Mouse (Mus musculus) frontal cortex, postnatal 36 days (tissue): ENCODE data around the gene Ugt3a1.
"Not testable (repeated sequence)": the region's sequence is repeated elsewhere in the genome, so short reads cannot be mapped to it uniquely, and the experiment has no call there.

Experiments used
- DNase-seq, 2 experiments: peaks; one replicate each; pipeline ENCODE4 v3.0.0; 2022; ENCODE audit warnings: low spot score in 2 of 2

Gene Ugt3a1

DNA sequence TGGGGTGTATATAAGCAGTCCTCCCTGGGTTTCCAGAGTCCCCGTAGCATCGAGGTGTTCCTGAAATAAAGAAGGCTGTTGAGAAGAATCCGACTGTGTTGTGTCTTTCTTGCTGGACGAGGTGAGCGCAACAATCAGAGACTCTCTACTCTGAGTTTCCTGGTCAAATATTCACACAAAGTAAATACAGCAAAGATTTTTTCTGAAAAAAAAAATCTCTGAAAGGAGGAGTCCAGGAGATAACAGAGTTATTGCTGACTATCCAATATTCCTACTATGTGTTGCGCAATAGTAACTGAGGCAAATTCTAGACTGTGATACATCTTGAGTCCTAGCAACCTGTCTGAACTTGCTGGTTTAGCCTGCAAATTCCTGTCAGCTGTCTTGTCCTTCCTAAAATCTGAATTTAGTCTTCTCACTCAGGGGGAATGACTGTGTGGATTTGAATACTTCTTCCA lies at the start of gene Ugt3a1:
Ugt3a1 (plus strand) TSS at position 51 of the 458 bp plus-strand sequence.
- DNase-seq = no peak

DNA sequence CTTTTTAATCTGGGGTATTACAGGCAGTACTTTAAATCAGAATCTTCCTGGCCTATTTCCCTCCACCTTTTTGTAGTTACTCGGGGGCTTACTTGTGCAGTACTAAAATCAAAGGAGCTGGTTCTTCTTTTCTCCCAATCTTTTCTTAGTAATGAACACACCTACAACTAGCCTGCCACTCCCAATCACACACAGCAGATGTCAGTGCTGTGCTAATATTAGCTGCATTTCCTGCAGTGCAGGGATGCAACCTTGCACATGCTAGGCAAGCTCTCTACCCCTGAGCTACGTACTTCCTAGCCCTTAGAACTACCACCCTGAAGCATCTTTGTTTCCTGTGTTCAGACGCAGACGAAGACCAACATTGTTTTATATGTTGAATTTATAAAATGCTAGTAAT lies 45.8 kb upstream of the Ugt3a1 start:
- not testable (repeated sequence) for DNase-seq

DNA sequence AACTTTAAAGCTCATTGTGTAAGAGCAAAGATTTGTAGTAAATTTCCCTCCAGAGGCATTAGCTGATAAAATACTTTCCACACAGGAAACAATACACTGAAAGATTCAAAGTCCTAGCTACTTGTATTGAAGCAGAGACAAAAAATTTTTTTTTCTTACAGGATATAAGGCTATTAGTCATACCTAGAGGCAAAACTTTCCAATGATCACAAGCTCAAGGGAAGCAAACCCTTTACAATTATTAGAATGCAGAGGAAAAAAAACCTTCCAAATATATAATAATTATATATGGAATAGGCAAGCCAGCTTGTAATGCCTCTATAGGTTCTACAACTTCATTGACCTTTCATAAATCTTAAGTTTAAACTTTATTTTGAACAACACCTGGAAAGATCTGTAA lies 30.3 kb upstream of the Ugt3a1 start:
- no peak for DNase-seq

DNA sequence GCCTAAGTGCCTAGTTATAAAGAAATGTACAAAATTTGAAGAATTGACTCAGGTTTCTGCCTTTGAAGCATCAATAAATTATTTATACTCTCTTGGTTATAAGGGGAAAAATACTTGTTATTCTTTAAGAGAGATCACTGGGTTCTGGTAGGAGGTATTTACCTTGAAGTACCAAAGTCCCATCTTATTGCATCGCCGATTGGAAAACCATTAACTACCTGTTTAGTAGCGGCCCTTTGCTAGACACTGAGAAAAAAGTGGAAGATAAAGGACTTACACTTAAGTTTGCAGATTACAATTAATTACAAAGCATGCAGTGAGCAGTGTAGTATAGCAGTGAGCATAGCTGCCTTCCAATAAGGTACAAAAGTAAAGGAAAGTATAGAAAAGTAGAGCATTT lies 23.8 kb upstream of the Ugt3a1 start:
- DNase-seq = no peak

DNA sequence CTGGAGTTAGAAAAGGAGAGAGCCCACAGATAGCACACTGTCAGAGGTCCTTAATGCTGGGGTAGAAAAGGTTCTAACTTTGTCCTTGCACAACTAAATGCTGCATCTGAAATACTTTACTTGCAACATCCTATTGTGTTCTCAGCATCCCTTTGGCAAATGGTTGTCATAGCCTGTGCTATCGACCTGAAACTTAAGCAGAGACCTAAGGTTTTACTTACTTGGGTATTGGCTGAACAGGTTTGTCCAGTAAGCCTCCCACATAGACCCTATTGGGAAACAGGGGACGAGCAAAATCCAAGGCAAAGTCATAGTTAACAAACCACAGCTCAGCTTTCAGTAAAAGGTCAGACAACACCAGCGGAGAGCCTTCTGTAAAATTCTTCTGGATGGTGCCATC lies 16.1 kb upstream of the Ugt3a1 start:
- no peak for DNase-seq

DNA sequence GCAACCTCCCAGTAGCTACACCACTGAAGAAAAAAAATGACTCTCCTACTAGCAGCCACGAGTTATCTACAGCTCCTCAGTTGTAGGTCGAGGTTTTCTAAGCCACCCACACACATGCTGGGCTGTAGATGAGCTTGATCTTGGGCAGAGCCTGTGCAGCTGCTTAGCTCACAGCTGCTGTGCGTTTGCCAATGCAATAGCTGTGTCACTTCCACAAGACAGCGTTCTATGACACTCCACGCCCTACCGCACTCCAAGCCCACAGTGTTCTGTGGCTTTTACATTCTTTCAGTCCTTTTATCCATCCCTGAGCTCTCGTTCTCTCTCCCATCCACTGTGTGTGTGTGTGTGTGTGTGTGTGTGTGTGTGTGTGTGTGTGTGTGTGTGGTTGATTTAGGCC lies 4.8 kb upstream of the Ugt3a1 start:
- peak in 1 of 2 experiments; percentile 8 for DNase-seq

DNA sequence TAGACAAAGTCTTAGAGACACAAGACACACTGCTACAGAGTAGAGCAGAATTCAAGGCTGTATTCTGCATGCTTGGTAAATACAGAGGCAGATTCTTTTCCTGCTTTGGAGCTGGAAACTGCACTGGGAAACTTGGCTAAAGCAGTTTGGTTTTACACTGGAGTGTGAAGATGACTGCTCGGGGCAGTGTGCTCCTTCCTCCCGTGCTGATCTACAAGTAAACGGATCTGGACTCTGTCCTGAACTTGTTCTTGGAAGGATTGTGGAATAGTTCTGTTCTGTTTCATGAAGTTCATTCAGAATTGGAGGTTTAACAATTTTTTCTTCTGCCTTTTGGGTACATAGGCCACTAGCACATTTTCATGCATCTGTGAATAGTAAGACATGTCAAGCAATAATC lies 2.3 kb downstream of the Ugt3a1 start:
- DNase-seq = no peak

DNA sequence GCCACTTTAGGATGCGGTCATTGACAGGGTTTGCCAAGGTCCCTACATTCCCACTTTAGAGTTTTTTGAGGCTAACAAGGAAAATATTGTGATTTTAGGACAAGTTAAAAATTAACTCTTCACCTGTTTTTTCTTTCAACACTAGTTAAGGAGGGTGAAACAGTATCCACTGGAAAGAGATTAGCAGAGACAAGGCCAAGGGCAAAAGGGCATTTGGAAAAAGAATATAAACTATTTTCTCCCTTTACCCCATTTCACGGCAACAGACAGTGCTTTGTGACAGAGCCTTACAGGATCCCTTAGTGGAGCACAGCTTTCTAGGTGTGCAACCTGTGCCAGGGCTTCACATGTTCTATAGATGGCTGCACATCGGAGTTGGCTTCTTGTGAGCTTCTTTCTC lies 2.9 kb downstream of the Ugt3a1 start:
- no peak for DNase-seq

DNA sequence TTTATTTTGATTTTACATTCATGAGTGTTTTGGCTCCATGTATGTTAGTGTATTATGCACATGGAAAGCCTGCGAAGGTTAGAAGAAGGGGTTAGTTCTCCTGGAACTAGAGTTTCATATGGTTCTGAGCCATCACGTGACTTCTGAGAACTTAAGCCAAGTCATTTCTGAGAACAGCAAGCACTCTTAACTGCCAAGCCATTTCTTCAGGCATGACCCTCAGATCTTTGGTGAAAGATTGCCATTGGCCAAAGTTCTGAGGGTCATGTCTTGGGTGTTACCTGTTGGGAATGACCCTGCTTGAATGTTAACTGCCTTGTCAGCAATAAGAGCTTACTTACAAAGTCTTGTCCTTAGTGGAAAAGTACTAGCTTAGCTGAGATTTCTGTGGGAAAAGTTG lies 6.5 kb downstream of the Ugt3a1 start:
- DNase-seq = no peak

DNA sequence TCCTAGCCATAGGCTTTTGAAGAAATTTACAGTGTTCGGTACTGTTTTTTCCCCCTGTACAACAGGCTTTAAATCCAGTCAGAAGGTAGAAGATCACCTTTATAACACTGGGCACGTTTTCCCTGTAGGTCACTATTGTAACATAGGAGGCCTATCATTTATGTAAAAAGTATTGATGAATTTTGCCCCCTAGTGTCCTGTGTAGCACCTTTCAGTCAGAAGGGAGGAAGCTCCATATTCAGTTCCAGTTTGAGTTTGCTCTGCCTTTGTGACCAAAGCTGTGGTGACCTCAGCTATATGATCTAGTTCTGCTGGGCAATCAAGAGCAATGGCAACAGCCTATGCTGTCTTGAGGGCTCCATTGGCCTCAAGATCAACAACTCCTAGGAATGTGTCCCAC lies 13.0 kb downstream of the Ugt3a1 start:
- DNase-seq = no peak

DNA sequence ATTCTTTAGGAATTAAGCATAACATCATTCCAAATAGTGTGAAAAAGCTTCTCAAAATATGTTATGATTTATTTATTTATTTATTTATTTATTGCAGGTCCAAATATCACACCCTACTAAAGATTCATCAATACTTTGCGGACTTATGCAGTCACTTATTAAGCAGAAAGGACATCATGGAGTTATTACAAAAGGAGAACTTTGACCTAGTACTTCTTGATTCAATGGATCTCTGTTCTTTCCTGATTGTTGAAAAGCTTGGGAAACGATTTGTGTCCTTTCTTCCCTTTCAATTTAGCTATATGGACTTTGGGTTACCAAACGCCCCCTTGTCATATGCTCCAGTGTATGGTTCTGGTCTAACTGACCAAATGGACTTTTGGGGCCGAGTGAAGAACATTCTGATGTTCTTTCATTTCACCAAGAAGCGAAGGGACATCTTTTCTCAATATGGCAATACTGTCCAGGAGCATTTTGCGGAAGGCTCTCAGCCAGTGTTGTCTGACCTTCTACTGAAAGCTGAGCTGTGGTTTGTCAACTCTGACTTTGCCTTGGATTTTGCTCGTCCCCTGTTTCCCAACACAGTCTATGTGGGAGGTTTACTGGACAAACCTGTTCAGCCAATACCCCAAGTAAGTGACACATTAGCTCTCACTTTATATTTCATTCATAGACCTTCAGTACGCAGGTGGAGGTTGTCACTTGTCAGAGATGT lies 29.4 kb downstream of the Ugt3a1 start:
- no peak for DNase-seq

DNA sequence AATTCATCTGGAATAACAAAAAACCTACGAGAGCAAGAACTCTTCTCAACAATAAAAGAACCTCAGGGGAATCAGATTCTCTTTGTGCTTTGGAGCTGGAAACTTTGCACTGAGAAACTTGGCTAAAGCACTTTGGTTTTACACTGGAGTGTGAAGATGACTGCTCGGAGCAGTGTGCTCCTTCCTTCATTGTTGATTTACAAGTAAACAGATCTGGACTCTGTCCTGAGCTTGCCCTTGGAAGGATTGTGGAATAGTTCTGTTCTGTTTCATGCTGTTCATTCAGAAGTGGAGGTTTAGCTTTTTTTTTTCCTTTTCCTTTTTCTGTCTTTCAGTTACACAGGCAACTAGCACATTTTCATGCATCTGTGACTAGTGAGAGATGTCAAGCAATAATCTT lies 57.9 kb downstream of the Ugt3a1 start:
- DNase-seq = no peak

DNA sequence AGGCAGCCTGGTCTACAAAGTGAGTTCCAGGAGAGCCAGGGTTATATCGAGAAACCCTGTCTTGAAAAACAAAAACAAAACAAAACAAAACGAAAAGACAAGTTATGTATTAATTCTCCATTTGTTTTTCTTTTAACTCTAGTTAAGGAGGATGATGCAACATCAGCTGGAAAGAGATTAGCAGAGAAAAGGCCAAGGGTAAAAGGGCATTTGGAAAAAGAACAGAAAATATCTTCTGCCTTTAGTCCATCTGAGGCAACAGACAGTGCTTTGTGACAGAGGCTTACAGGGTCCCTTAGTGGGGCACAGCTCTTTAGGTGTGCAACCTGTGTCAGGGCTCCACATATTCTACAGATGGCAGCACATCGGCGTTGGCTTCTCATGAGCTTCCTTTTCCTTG lies 58.7 kb downstream of the Ugt3a1 start, which contains the start of gene Ugt3a2:
Ugt3a2 (plus strand) TSS at position 210 of the 400 bp plus-strand sequence.
- no peak for DNase-seq

DNA sequence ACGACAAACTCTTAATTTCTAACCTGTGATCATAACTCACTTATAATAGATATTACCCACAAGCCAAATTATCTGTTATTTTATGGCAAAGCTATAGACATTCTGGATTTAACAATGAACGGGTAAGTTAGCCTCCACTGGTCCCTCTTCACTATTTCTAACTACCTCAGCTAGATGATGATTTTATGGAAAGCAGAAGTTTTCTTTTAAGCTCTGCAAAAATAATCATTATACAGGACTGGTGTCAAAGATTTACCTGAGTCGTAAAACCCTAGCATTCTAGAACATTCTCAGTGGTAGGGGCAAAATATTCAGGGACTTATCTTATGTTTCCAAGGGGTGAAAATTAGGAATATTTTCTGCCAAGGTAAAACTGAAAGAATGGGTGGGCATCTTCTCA lies 59.9 kb downstream of the Ugt3a1 start:
- DNase-seq = no peak

DNA sequence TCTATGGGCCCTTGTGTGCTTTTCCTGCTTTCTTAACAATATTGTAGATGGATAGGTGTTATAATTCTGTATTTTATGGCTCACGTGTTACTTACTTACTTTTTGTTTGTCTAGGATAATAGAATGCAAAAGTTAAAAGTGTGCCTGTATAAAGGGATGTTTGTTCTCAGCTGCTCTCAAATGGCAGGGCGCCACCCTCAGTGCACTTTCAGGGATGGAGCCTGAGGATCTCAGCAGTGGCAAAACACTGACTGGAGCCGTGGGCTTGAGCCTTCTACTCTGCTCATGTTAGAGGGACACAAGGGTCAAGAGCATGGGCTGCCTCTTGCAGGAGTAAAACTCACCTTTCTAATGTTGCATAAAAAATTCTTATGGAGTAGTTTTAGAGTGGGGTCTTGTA lies 60.3 kb downstream of the Ugt3a1 start:
- no peak for DNase-seq

DNA sequence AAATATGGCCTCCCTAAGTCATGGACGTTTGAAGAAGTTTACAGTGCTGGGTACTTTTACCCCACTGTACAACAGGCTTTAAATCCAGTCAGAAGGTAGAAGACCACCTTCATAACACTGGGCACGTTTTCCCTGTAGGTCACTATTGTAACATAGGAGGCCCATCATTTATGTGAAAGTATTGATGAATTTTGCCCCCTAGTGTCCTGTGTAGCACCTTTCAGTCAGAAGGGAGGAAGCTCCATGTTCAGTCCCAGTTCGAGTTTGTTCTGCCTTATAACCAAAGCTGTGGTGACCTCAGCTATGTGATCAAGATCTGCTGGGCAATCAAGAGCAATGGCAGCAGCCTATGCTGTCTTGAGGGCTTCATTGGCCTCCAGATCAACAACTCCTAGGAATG lies 72.1 kb downstream of the Ugt3a1 start:
- no peak for DNase-seq

DNA sequence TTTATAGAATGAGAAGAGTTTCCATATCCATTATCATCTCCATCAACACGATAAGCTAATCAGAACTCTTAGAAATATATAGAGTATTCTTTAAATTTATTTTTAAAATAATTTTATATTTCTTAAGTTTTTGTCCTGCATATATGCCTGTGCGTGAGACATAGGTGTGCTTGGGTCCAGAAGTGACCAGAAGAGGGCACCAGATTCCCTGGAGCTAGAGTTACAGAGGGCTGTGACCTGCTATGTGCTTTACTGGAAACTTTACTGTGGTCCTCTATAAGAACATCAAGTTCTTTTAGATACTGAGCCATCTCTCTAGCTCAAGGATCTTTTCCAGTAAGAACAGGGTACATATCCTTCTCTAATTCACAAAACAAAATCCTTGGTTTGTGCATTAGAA lies 86.1 kb downstream of the Ugt3a1 start:
- DNase-seq = no peak
